Mouse (Mus musculus): ENCODE measurements around the gene Osbpl5. TPM values are rescaled to one million over a fixed set of nuclear protein-coding genes. Genes with fewer than 3 reads are reported as not detected.

Gene Osbpl5
- polyA plus RNA-seq (2015; fragmentation: Nextera tagmentation; extraction: Ambion mirVana) = 61.5 and 65.2 TPM in 2 replicates

GRCm38 (mm10) chr7:143756125-143757026, at the start of gene Osbpl5:
Osbpl5 (minus strand) TSS chr7:143756985.
- 25% methylated on average over 22 of the region's 22 CpGs for WGBS

DNA sequence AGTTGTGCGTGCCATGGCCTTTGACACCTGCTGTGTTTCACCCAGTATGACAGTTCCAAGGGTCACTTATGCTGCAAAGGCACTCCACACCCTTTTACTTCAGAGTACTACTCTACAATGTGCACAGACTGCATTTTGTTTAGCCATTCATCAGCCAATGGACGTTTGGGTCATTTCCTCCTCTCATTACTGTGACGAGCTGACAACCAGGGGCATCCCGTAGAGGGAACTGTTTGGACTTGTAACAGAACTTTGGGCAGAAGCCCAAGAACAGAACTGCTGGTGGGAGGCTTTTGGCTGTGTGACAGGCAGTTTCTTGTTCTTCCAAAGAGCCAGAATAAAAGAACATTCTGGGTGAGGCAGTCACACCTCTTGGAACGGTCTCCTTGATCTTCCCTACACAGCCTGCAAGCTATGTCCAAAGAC, 48.4 kb upstream of the Osbpl5 start:
- Histone ChIP-seq H3K4me2 (replicated peaks) (no peak overlapping the region), H3K27ac (replicated peaks) (no peak overlapping the region), H3K4me1 (no peaks in the 10 kb centered on the region), H3K9ac (no peak overlapping the region), H3K27me3 (no peaks in the 10 kb centered on the region), H3K4me3 (replicated peaks) (no peak overlapping the region), H3K9me3 (replicated peaks) (no peaks in the 10 kb centered on the region), H3K36me3 (peaks cover 72% of the 10 kb centered on the region)
- 66% methylated on average over 5 of the region's 5 CpGs for WGBS
- no peak for ATAC-seq (ENCODE audit: insufficient number of reproducible peaks, low FRiP score, low TSS enrichment, low read depth)

More at GRCm38 (mm10) chr7:143756125-143757026, at the start of gene Osbpl5:
- 0 out of 2 replicates have a peak, but pooled peaks have one; percentile 5 for ATAC-seq (ENCODE audit: insufficient number of reproducible peaks, low FRiP score, low TSS enrichment, low read depth)
- H3K27ac ChIP-seq (replicated peaks) = no peak within 1 kb of the TSS
- 0 out of 2 replicates have a peak within 1 kb of the TSS, but pooled peaks have one; percentile 15 for H3K9ac ChIP-seq
- H3K4me1 ChIP-seq = peaks cover 16% of the 10 kb centered on the region
- H3K9me3 ChIP-seq (replicated peaks) = no peaks in the 10 kb centered on the region
- peak within 1 kb of the TSS; percentile 88 for H3K4me2 ChIP-seq (replicated peaks)
- peaks cover 4% of the 10 kb centered on the region for H3K27me3 ChIP-seq
- peak within 1 kb of the TSS; percentile 44 for H3K4me3 ChIP-seq (replicated peaks)
- H3K36me3 ChIP-seq = no peaks in the 10 kb centered on the region

- ATAC-seq (ENCODE audit: insufficient number of reproducible peaks, low FRiP score, low TSS enrichment, low read depth) = no peak
- no peaks in the 10 kb centered on the region for H3K9me3 ChIP-seq (replicated peaks)
- no peaks in the 10 kb centered on the region for H3K4me1 ChIP-seq
- H3K27ac ChIP-seq (replicated peaks) = no peak overlapping the region
- no peak overlapping the region for H3K4me3 ChIP-seq (replicated peaks)
- H3K9ac ChIP-seq = no peak overlapping the region
- peaks cover 77% of the 10 kb centered on the region for H3K36me3 ChIP-seq
- no peak overlapping the region for H3K4me2 ChIP-seq (replicated peaks)
- H3K27me3 ChIP-seq = no peaks in the 10 kb centered on the region
- WGBS = 83% methylated on average over 8 of the region's 8 CpGs
Measured at GRCm38 (mm10) chr7:143801195-143802065, 44.6 kb upstream of the Osbpl5 start.

DNA sequence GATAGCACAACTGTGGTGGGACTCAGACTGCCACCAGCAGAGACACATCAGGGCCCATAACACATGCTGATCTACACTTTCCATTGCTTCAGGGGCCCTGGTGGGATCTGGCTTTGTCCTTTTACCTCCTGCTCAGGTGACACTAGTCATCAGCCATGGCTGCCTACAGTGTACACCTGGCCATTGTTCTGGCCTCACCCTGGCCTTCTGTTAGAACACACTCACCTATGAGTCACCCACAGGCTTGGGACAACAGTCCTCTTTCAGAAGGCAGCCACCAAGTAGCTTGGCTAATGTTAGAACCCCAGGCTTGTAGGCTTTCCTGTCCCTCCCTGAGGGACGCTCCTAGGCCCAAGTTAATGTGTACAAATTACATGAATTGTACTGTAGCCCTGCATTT, 44.0 kb upstream of the Osbpl5 start:
- Histone ChIP-seq H3K9me3 (replicated peaks) (no peaks in the 10 kb centered on the region), H3K4me3 (replicated peaks) (no peak overlapping the region), H3K9ac (no peak overlapping the region), H3K36me3 (peaks cover 71% of the 10 kb centered on the region), H3K27ac (replicated peaks) (no peak overlapping the region), H3K27me3 (no peaks in the 10 kb centered on the region), H3K4me1 (no peaks in the 10 kb centered on the region), H3K4me2 (replicated peaks) (no peak overlapping the region)
- no peak for ATAC-seq (ENCODE audit: insufficient number of reproducible peaks, low FRiP score, low TSS enrichment, low read depth)
- 96% methylated on average over 1 of the region's 1 CpGs for WGBS

GRCm38 (mm10) chr7:143798783-143799182, 42.0 kb upstream of the Osbpl5 start:
- no peak for ATAC-seq (ENCODE audit: insufficient number of reproducible peaks, low FRiP score, low TSS enrichment, low read depth)
- H3K9me3 ChIP-seq (replicated peaks) = no peaks in the 10 kb centered on the region
- 91% methylated on average over 4 of the region's 4 CpGs for WGBS

GRCm38 (mm10) chr7:143793121-143793520, 36.3 kb upstream of the Osbpl5 start:
- Histone ChIP-seq H3K36me3 (peaks cover 20% of the 10 kb centered on the region), H3K9me3 (replicated peaks) (no peaks in the 10 kb centered on the region), H3K27me3 (no peaks in the 10 kb centered on the region), H3K27ac (replicated peaks) (no peak overlapping the region), H3K4me2 (replicated peaks) (no peak overlapping the region), H3K9ac (no peak overlapping the region), H3K4me1 (no peaks in the 10 kb centered on the region), H3K4me3 (replicated peaks) (no peak overlapping the region)
- 51% methylated on average over 4 of the region's 4 CpGs for WGBS
- 0 out of 2 replicates have a peak, but pooled peaks have one; percentile 29 for ATAC-seq (ENCODE audit: insufficient number of reproducible peaks, low FRiP score, low TSS enrichment, low read depth)

More at GRCm38 (mm10) chr7:143798783-143799182, 42.0 kb upstream of the Osbpl5 start:
- H3K4me3 ChIP-seq (replicated peaks) = no peak overlapping the region
- no peaks in the 10 kb centered on the region for H3K4me1 ChIP-seq
- no peak overlapping the region for H3K4me2 ChIP-seq (replicated peaks)
- no peaks in the 10 kb centered on the region for H3K27me3 ChIP-seq
- no peak overlapping the region for H3K27ac ChIP-seq (replicated peaks)
- H3K9ac ChIP-seq = no peak overlapping the region
- H3K36me3 ChIP-seq = peaks cover 62% of the 10 kb centered on the region

DNA sequence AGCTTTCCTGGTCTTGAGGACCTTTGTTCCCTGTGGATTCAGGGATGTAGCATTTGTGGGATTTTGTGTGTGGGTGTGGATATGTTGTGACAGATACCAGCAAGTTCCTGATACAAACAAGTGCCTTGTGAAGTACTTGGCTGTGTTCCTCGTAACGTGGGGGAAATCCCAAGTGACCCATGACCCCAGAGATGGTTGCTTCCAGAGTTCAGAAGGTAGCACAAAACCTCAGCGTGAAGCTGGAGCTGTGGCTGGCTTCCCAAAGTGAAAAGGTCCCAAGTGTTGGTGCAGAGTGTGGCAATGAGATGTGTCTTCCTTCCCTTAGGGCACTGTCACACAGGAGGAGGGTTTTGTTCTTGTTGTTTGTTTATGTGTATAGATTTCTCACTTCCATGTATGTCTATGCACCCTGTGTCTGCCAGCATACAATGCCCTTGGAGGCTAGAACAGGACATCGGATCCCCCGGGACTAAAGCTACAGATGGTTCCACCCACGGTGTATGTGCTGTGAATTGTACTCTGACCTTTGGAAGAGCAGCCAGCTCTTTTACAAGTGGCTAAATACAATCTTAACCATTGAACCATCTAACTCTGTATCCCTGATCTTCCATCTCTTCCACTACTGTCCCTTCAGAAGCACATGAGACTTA, 35.7 kb upstream of the Osbpl5 start:
- no peaks in the 10 kb centered on the region for H3K9me3 ChIP-seq (replicated peaks)
- peaks cover 14% of the 10 kb centered on the region; the same call in 1 of the 2 replicates for H3K36me3 ChIP-seq
- H3K4me1 ChIP-seq = no peaks in the 10 kb centered on the region
- H3K9ac ChIP-seq = no peak overlapping the region
- H3K4me3 ChIP-seq (replicated peaks) = no peak overlapping the region
- WGBS = 78% methylated on average over 6 of the region's 6 CpGs
- ATAC-seq (ENCODE audit: insufficient number of reproducible peaks, low FRiP score, low TSS enrichment, low read depth) = no peak
- H3K4me2 ChIP-seq (replicated peaks) = no peak overlapping the region
- no peaks in the 10 kb centered on the region for H3K27me3 ChIP-seq
- H3K27ac ChIP-seq (replicated peaks) = no peak overlapping the region

DNA sequence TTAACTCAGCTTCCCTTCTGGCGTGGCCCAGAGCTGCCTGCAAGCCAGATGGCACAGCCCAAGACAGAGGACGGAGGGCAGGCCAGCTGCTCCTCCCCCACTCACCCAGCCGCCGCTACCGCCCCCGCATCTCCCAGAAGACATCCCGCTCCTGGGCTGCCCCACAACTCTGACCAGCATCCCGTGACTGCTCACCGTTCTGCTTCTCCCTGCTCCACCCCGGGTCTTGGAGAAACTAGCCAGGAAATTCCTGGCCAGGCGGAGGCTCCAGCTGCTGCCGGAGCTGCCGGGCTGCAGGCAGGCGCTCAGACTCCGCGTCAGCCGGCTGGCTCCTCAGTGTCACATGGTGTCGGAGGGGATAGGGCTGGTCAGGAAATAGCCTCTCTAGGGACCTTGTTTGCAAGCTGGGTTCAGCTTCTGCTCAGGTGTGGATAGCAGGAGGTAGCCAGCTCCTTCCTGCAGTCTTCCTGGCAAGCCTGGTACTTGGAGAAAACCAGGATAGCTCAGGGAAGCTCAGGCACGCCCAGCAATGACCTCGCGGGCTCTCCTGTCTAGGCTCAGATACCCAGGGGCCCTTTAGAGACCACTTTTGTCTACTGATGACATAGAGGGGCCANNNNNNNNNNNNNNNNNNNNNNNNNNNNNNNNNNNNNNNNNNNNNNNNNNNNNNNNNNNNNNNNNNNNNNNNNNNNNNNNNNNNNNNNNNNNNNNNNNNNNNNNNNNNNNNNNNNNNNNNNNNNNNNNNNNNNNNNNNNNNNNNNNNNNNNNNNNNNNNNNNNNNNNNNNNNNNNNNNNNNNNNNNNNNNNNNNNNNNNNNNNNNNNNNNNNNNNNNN, 27.4 kb upstream of the Osbpl5 start, which contains the start of gene Mrgpre:
TSS of gene Mrgpre (minus strand) at position 505 of the 834 bp plus-strand sequence.
- ATAC-seq (ENCODE audit: insufficient number of reproducible peaks, low FRiP score, low TSS enrichment, low read depth) = peak; percentile 85
- WGBS = 4% methylated on average over 16 of the region's 21 CpGs
- H3K27me3 ChIP-seq = no peaks in the 10 kb centered on the region
- H3K36me3 ChIP-seq = no peaks in the 10 kb centered on the region; the same call in 1 of the 2 replicates
- H3K9ac ChIP-seq = 0 out of 2 replicates have a peak within 1 kb of the TSS, but pooled peaks have one; percentile 10
- H3K4me3 ChIP-seq (replicated peaks) = peak within 1 kb of the TSS; percentile 45
- peaks cover 33% of the 10 kb centered on the region for H3K4me1 ChIP-seq
- peak within 1 kb of the TSS; percentile 72 for H3K4me2 ChIP-seq (replicated peaks)
- H3K27ac ChIP-seq (replicated peaks) = peak within 1 kb of the TSS; percentile 82
- H3K9me3 ChIP-seq (replicated peaks) = no peaks in the 10 kb centered on the region

- ATAC-seq (ENCODE audit: insufficient number of reproducible peaks, low FRiP score, low TSS enrichment, low read depth) = peak; percentile 44
- 21% methylated on average over 6 of the region's 6 CpGs for WGBS
Measured at GRCm38 (mm10) chr7:143783378-143783995, 26.7 kb upstream of the Osbpl5 start.

More at GRCm38 (mm10) chr7:143783378-143783995, 26.7 kb upstream of the Osbpl5 start:
- H3K36me3 ChIP-seq = no peaks in the 10 kb centered on the region; the same call in 1 of the 2 replicates
- H3K27me3 ChIP-seq = no peaks in the 10 kb centered on the region
- peaks cover 33% of the 10 kb centered on the region for H3K4me1 ChIP-seq
- peak overlapping the region; percentile 72 for H3K4me2 ChIP-seq (replicated peaks)
- peak overlapping the region; percentile 82 for H3K27ac ChIP-seq (replicated peaks)
- H3K4me3 ChIP-seq (replicated peaks) = peak overlapping the region; percentile 45
- H3K9ac ChIP-seq = no peak overlapping the region
- H3K9me3 ChIP-seq (replicated peaks) = no peaks in the 10 kb centered on the region

Data from embryonic facial prominence, embryonic 15.5 days (tissue).